Mouse (Mus musculus) kidney, embryonic 15.5 days (tissue): ENCODE measurements at regions not wholly inside any gene's neighbourhood (a gene's known extent, or its start where the extent isn't known, plus 50 kb on each side); places are given as distances from the start of the nearest gene placed in this dataset.

Experiments
- ATAC-seq: fragments of 200-750 bp; cut with Nextera tagmentation; replicated peaks from 2 replicates; pipeline ENCODE4 v1.8.0; 2017; ENCODE audit warnings: moderate TSS enrichment; ENCODE audit not compliant: low FRiP score
- H3K27ac ChIP-seq: fragments of 300-500 bp; sonication (generic); 2 replicates; pipeline ENCODE4 v1.5.1; 2015; ENCODE audit warnings: mild to moderate bottlenecking, inconsistent platforms
- H3K27me3 ChIP-seq: fragments of 300-500 bp; sonication (generic); 2 replicates; pipeline ENCODE4 v1.6.1; 2015; ENCODE audit warnings: inconsistent platforms
- H3K36me3 ChIP-seq: fragments of 300-500 bp; sonication (generic); 2 replicates; pipeline ENCODE4 v1.6.1; 2015; ENCODE audit warnings: inconsistent platforms
- H3K4me1 ChIP-seq: fragments of 300-500 bp; sonication (generic); 2 replicates; pipeline ENCODE4 v1.6.1; 2015; ENCODE audit warnings: inconsistent platforms
- H3K4me2 ChIP-seq: fragments of 300-500 bp; sonication (generic); 2 replicates; pipeline ENCODE4 v1.6.1; 2015; ENCODE audit warnings: moderate library complexity, mild to moderate bottlenecking, inconsistent platforms
- H3K4me3 ChIP-seq: fragments of 300-500 bp; sonication (generic); replicated peaks from 2 replicates; pipeline ENCODE4 v1.5.1; 2015; ENCODE audit warnings: mild to moderate bottlenecking, inconsistent platforms
- H3K9ac ChIP-seq: fragments of 300-500 bp; sonication (generic); 2 replicates; pipeline ENCODE4 v1.6.1; 2015; ENCODE audit warnings: mild to moderate bottlenecking, inconsistent platforms
- H3K9me3 ChIP-seq: fragments of 300-500 bp; sonication (generic); replicated peaks from 2 replicates; pipeline ENCODE4 v1.6.1; 2016; ENCODE audit warnings: inconsistent platforms
- WGBS: fragments of 180-500 bp; shearing (Covaris S2); methylation state at CpG from one replicate; pipeline ENCODE4 v1.1.7; 2015; ENCODE audit warnings: mixed read lengths; 5-methylcytosine and 5-hydroxymethylcytosine counted together

DNA sequence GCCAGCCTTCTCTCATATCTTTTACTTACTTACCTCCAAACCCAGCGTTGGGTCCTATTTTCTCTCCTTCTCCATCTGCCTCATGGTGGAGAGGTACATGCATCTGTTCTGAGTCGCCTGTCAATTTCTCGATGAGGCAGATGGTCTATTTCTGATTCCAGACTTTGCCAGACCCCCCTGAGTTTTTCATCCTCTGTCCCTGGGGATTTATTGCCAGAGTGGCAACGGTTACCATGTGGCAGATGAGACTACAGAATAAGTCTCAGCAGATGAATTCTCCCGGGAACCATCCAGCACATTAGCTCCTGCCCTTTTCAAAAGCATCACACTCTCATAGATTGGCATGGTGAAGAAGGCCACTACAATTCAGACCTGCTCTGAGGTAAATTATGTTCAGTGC is 819.7 kb upstream of the Acvr2a start:
- WGBS = 84% methylated on average over 5 of the region's 5 CpGs
- ATAC-seq = no peak
- no peak overlapping the region for H3K4me2 ChIP-seq
- no peak overlapping the region for H3K4me3 ChIP-seq
- no peak overlapping the region for H3K27ac ChIP-seq
- no peak overlapping the region for H3K9ac ChIP-seq
- no peaks in the 10 kb centered on the region for H3K4me1 ChIP-seq
- H3K36me3 ChIP-seq = no peaks in the 10 kb centered on the region
- no peaks in the 10 kb centered on the region for H3K9me3 ChIP-seq
- no peaks in the 10 kb centered on the region for H3K27me3 ChIP-seq

DNA sequence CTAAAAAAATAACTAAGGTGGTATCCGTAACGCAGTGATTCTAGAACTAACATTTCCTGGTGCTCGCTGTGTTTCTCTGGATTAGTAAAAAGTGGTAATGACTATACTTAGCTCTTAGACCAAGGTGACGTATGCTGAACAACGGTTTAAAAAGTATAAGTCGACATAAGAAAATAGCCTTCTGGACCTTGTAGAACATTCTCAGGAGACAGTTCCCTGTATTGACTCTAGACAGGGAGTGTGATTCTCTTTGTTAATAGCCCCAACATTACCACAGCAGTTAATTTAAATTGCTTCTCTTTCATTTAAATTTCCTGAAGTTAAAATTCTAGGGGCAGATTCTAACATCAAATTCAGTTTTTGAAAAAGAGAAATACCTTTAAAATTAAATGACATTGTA is 812.7 kb upstream of the Acvr2a start:
- H3K4me3 ChIP-seq = no peak overlapping the region
- H3K36me3 ChIP-seq = no peaks in the 10 kb centered on the region
- H3K27me3 ChIP-seq = no peaks in the 10 kb centered on the region
- H3K9me3 ChIP-seq = no peaks in the 10 kb centered on the region
- WGBS = 88% methylated on average over 6 of the region's 6 CpGs
- no peak overlapping the region for H3K27ac ChIP-seq
- no peak for ATAC-seq
- no peak overlapping the region for H3K4me2 ChIP-seq
- H3K4me1 ChIP-seq = no peaks in the 10 kb centered on the region
- no peak overlapping the region for H3K9ac ChIP-seq

DNA sequence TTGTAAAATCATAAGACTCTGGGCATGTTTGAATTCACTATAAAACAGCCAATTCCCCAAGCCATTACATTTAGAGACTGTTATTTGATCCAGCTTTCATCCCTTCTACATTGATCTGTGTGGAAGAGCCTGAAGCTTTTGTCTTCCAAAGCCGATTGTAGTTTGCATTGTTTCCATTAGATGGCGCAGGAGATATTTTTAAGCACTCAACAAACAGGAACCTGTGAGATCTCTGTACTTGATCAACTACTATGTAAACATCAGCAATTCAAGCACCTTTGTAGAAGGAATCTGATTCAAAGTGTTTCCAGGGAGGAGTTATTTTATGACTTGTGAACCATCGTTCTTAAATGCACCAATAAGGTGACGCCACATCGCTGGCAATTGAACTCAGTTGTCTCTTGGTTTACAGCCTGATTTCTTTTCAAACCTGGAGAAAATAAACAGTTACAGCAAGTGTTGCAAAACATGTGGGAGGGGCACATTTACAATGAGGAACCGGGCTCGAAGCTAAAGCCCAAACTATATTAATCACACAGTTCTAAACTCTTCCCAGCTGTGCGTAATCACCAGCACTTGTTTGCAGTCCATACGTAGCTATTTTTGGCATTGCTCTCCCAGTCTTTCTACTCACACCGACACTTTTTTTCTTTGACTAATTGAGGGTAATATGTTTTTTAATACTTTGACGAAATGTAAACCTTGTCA is 812.0 kb upstream of the Acvr2a start:
- no peaks in the 10 kb centered on the region for H3K9me3 ChIP-seq
- H3K9ac ChIP-seq = no peak overlapping the region
- H3K4me1 ChIP-seq = no peaks in the 10 kb centered on the region
- no peak overlapping the region for H3K4me2 ChIP-seq
- 40% methylated on average over 11 of the region's 11 CpGs for WGBS
- H3K4me3 ChIP-seq = no peak overlapping the region
- no peaks in the 10 kb centered on the region for H3K27me3 ChIP-seq
- no peaks in the 10 kb centered on the region for H3K36me3 ChIP-seq
- H3K27ac ChIP-seq = no peak overlapping the region
- peak; percentile 69; the same call in 1 of the 2 replicates for ATAC-seq

DNA sequence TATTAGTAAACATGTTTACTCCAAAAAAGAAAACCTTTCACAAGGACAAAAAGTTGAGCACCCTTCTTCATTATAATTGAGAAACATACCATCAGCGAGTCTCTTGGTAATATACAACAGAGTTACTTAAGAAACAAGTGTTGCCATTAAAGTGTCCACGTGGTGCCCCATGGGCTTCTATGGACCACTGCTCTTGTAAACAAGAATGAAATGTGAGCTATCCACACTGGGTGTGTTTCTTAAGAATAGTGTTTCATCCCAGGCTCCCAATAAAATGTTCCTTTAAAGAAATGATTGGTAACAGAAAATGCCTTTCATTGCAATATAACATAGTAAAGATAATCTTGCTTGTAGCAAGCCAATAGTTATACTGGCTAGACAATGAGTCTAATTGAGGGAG is 803.6 kb upstream of the Acvr2a start:
- ATAC-seq = no peak
- H3K9me3 ChIP-seq = no peaks in the 10 kb centered on the region

DNA sequence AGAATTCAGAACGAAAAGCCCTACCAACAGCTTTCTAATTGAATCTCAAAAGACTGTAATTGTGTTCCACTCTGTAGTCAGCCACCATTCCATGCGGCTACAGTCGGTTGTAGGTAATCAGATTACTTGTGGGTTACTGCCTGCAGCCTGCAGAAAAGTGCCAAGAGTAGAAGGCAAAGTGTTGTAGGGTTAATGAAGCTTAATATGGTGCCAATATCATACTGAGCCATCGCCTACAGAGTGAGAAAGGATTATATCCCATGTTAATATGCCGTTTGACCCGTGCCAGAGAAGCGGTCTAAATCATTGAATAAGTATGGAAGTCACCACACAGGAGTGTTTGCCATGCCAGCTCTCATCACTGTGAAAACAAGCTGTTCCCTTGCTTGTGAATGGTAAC is 786.4 kb upstream of the Acvr2a start:
- Histone ChIP-seq H3K9ac (no peak overlapping the region), H3K4me2 (no peak overlapping the region), H3K36me3 (no peaks in the 10 kb centered on the region), H3K4me3 (no peak overlapping the region), H3K27ac (no peak overlapping the region), H3K9me3 (no peaks in the 10 kb centered on the region), H3K27me3 (no peaks in the 10 kb centered on the region), H3K4me1 (no peaks in the 10 kb centered on the region)
- WGBS = 76% methylated on average over 7 of the region's 7 CpGs
- no peak for ATAC-seq

More for the DNA sequence above, 803.6 kb upstream of the Acvr2a start:
- no peak overlapping the region for H3K27ac ChIP-seq
- H3K27me3 ChIP-seq = no peaks in the 10 kb centered on the region
- H3K4me2 ChIP-seq = no peak overlapping the region
- WGBS = 46% methylated on average over 2 of the region's 2 CpGs
- H3K4me1 ChIP-seq = no peaks in the 10 kb centered on the region
- no peaks in the 10 kb centered on the region for H3K36me3 ChIP-seq
- H3K4me3 ChIP-seq = no peak overlapping the region
- H3K9ac ChIP-seq = no peak overlapping the region

DNA sequence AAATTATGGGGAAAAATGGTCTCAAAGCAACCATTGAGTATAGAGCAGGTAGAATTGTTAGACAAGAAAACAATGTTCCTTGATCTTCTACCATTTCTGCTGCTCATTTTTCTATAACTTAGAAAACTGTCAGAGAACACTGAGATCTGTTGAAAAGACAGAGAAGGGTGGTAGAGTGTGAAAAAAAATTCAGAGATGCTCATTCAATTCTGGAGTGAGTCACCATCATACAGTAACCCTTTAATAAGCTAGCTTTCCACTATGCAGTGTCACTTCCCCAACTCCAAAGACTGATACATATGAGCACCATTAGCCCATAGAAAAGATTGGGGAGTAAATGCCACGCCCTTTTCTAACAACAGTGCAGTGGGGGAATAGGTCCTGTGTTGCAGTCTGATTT is 752.5 kb upstream of the Acvr2a start:
- 63% methylated on average over 1 of the region's 1 CpGs for WGBS
- Histone ChIP-seq H3K36me3 (no peaks in the 10 kb centered on the region), H3K4me2 (no peak overlapping the region), H3K9ac (no peak overlapping the region), H3K4me3 (no peak overlapping the region), H3K27ac (no peak overlapping the region), H3K9me3 (no peaks in the 10 kb centered on the region), H3K27me3 (no peaks in the 10 kb centered on the region), H3K4me1 (no peaks in the 10 kb centered on the region)
- ATAC-seq = no peak

DNA sequence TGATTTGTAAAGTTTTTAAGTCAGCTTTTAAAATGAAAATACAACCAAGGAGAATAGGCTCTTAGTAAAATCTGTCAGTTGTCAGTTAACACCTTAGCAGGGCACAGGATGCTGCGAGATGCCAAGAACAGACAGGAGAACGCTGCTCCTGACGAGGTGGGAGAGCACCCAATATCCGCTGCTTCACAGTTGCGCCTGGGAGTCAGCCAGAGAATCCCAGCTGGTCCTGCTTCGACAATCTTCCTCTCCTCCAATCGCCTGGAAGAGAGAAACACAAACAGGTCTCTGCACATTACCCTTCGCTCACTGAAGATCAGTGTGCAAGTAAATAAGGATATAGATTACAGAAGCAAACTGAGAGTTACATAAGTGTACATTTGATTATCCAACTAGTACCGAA is 750.5 kb upstream of the Acvr2a start:
- no peaks in the 10 kb centered on the region for H3K4me1 ChIP-seq
- no peaks in the 10 kb centered on the region for H3K9me3 ChIP-seq
- no peak for ATAC-seq
- H3K27ac ChIP-seq = no peak overlapping the region
- no peaks in the 10 kb centered on the region for H3K36me3 ChIP-seq
- H3K9ac ChIP-seq = no peak overlapping the region
- no peak overlapping the region for H3K4me2 ChIP-seq
- H3K4me3 ChIP-seq = no peak overlapping the region
- no peaks in the 10 kb centered on the region for H3K27me3 ChIP-seq
- 65% methylated on average over 9 of the region's 9 CpGs for WGBS

DNA sequence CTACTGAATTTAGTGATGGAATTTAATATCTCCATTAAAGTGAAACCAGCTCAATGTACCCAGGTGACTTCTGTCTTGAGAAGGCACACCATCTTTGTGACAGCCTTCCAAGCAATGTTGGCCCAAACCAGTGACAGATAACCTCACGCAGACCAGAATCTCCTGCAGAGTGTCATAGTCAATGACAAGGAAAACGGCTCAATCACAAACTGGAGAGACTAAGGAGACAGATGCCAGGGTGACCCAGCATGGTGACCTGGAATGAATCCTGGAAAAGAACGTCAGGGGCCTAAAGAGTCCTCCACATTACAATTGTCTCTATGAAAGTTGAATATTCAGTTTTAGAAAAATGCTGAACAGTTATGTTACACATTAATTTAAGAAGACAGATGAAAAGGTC is 748.7 kb upstream of the Acvr2a start:
- no peak for ATAC-seq
- 76% methylated on average over 3 of the region's 3 CpGs for WGBS
- H3K4me1 ChIP-seq = no peaks in the 10 kb centered on the region
- H3K36me3 ChIP-seq = no peaks in the 10 kb centered on the region
- no peak overlapping the region for H3K4me3 ChIP-seq
- H3K9me3 ChIP-seq = no peaks in the 10 kb centered on the region
- H3K27ac ChIP-seq = no peak overlapping the region
- no peaks in the 10 kb centered on the region for H3K27me3 ChIP-seq
- H3K9ac ChIP-seq = no peak overlapping the region
- no peak overlapping the region for H3K4me2 ChIP-seq

DNA sequence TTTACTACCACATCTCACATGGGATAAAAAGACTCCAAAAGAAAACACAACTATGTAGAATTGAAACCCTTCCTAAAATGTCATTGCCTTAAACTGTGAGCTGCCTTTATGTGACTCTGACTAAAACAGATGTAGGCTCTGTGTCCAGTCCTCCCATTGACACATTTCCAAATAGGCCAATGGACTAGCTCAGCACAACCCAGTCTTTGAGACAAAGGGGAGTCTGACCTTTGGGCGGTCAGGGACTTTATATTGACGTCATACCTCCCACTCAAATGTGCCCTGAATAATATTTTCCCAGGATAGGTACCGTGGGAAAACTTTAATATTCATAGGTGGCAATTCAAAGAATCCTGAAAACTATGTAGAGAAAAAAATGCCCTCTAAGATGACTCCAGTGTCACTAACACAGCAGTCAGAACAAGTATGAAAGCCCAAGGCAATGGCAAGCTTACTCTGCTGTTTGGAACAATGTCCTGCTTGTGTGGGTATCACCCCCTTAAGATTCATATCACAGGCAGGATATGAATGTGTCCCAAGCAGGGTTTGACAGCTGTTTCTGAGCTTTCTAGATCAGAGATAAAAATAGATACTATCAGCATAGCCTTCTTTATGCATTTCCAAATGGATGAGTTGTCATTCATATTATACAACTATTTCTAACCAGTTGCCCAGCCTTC is 731.6 kb upstream of the Acvr2a start:
- no peak overlapping the region for H3K27ac ChIP-seq
- 64% methylated on average over 3 of the region's 3 CpGs for WGBS
- no peaks in the 10 kb centered on the region for H3K27me3 ChIP-seq
- H3K4me1 ChIP-seq = no peaks in the 10 kb centered on the region
- no peak overlapping the region for H3K4me3 ChIP-seq
- no peak for ATAC-seq
- no peak overlapping the region for H3K9ac ChIP-seq
- no peak overlapping the region for H3K4me2 ChIP-seq
- no peaks in the 10 kb centered on the region for H3K36me3 ChIP-seq
- no peaks in the 10 kb centered on the region for H3K9me3 ChIP-seq

DNA sequence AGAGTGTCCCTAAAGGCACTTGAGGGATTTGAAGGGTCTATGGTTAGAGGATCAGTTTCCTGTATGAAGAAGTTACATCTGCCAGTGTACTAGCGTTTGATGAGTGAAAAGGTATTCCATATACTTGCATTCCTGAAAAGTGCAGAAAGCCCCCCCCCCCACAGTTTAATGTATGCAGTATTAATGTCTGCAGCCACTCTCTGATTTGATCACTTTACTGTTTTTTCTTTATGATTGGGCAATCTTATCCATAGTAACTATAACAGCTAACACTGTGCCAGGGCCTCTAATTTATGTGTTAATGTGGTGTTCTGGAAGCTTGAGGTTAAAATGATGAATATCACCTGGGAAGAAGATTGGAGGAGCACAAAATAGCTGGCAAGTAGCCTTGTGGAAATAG is 715.6 kb upstream of the Acvr2a start:
- Histone ChIP-seq H3K4me2 (no peak overlapping the region), H3K4me3 (no peak overlapping the region), H3K36me3 (no peaks in the 10 kb centered on the region), H3K27me3 (no peaks in the 10 kb centered on the region), H3K9me3 (no peaks in the 10 kb centered on the region), H3K27ac (no peak overlapping the region), H3K9ac (no peak overlapping the region), H3K4me1 (0 out of 2 replicates have a peak, but pooled peaks cover 6% of the 10 kb centered on the region)
- 72% methylated on average over 1 of the region's 1 CpGs for WGBS
- ATAC-seq = no peak

DNA sequence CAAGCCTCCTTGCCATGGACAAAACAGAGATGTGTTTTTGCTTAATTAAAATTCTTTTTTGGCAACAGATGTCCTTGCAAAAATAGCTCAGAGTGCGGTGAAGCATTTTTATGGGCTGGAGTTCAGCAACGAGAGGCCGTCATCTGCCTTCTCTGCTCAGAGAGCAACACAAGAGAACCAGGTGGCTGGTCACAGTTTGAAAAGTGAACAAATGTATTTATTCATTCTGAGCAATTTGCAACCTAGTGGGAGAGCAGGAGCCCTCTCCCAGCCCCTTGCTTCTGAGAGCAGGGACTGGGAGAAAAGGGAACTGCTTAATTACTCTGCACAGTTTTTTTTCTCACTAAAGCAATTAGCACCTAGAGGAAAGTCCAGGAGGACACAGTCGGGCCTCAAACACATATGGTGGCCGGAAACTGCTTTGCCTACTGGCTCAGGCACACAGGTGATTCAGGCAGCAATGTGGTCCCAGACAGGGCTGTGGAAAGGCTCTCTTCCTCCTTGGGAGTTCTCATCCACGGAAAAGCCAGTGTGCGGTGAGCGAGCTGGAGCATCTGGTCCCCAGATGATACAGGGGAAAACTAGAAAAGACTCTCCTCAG is 714.9 kb upstream of the Acvr2a start:
- Histone ChIP-seq H3K4me1 (0 out of 2 replicates have a peak, but pooled peaks cover 6% of the 10 kb centered on the region), H3K27ac (no peak overlapping the region), H3K36me3 (no peaks in the 10 kb centered on the region), H3K9me3 (no peaks in the 10 kb centered on the region), H3K4me3 (no peak overlapping the region), H3K27me3 (no peaks in the 10 kb centered on the region), H3K4me2 (no peak overlapping the region), H3K9ac (no peak overlapping the region)
- WGBS = 28% methylated on average over 8 of the region's 8 CpGs
- ATAC-seq = no peak

DNA sequence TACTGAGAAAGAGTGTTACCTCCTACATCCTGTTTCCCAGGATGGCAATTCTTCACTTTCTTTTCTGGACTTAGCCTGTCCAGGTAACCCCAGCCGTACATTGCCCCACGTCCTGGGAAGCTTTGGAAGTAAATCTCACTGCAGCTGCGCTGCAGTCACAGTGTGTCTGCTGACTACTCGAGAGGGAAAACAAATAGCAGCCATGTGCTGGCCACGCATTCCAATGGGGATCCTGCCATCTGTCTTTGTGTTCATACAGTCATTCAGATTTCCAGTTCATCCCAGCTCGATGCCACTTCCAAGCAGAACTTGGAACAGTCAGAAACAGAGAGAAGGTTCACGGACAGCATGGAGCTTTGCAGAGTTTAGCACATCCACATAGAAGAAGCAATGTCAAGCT is 690.2 kb upstream of the Acvr2a start:
- Histone ChIP-seq H3K4me3 (no peak overlapping the region), H3K9ac (no peak overlapping the region), H3K27me3 (no peaks in the 10 kb centered on the region), H3K4me2 (no peak overlapping the region), H3K4me1 (no peaks in the 10 kb centered on the region), H3K27ac (no peak overlapping the region), H3K36me3 (no peaks in the 10 kb centered on the region), H3K9me3 (no peaks in the 10 kb centered on the region)
- 64% methylated on average over 7 of the region's 7 CpGs for WGBS
- no peak for ATAC-seq
